Mouse (Mus musculus) ES-Bruce4 (cell line): Measurements from ENCODE around the gene Nlk.

Experiments used
- CTCF ChIP-seq: IDR thresholded peaks from one replicate; pipeline ENCODE4 v1.8.1; 2011; ENCODE audit warnings: low read depth, low read length
- POLR2A ChIP-seq: IDR thresholded peaks from one replicate; pipeline ENCODE4 v1.8.1; 2011; ENCODE audit warnings: low read length; ENCODE audit not compliant: insufficient read depth

GRCm38 (mm10) chr11:78708642-78709041 is 11.5 kb upstream of the Nlk start:
- TF ChIP-seq CTCF (no peak), POLR2A (no peak)
